Mouse (Mus musculus) cerebellum, postnatal 14 days (tissue): ENCODE results near the gene Prkci.
A peak's percentile ranks its signal among the peaks of the same experiment; 100 is the strongest.

Experiments used
- DNase-seq, 2 experiments: peaks; one replicate each; pipeline ENCODE4 v3.0.0; 2021; ENCODE audit warnings: mixed read lengths in 2 of 2

Gene Prkci

DNA sequence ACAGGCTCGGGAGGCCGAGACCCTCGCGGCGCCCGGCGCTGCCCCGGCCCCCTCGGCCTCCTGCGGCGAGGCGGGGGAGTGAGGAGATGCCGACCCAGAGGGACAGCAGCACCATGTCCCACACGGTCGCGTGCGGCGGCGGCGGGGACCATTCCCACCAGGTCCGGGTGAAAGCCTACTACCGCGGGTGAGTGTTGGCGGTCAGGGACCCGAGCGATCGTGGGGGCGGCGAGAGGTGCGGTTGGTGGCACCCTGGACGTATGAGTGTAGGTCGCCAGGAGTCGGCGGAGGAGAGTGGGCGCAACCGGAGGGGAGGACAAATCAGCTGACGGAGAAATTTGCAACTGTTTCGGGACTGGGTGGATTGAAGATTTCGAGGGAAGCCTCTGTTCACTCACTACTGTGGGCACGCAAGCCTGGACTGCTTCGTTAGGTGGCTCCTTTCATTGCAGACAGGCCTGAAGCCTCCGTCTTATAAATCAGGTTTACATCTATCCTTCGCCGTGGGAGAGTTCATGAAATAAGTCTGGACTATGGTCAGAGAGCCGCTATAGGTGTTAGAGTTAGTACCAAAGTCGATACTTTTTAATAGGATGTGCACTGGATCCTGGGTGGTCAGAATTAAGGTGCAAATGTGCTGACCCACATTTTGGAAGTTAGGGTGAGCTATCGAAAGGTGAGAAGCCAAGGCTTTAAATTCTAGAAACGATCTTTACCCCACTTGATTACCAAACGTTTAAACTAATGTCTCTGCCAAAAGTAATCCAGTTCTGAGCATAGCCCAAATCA is 546 bp downstream of the Prkci start:
- no peak for DNase-seq

GRCm38 (mm10) chr3:30996688-30997014 is 1.1 kb downstream of the Prkci start:
- DNase-seq: no peak

- DNase-seq: no peak
These were observed 4.0 kb downstream of the Prkci start for GRCm38 (mm10) chr3:30999401-31000017.

DNA sequence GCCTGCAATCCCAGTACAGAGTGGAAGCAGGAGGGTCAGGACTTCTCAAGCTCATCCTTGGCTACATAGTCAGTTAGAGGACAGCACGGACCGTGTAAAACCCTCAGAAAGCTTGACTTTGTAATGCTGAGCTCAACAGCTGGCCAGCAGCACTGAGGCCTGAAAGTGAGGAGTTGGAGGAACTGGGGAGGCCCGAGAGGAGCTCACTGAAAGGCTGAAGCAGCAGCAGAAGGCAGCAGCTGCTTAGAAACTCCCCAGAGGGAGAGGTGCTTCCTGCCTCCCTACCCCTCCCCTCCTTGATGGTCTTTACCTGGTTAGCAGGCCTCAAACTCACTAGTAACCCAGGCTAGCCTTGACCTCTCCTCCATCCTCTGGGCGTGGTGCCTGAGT is 4.5 kb downstream of the Prkci start:
- no peak for DNase-seq

- DNase-seq: no peak
These were observed 5.6 kb downstream of the Prkci start for GRCm38 (mm10) chr3:31001048-31001676.

- no peak for DNase-seq
These were observed 9.0 kb downstream of the Prkci start for GRCm38 (mm10) chr3:31004320-31005209.

GRCm38 (mm10) chr3:31014374-31014773 is 18.8 kb downstream of the Prkci start:
- DNase-seq: no peak

DNA sequence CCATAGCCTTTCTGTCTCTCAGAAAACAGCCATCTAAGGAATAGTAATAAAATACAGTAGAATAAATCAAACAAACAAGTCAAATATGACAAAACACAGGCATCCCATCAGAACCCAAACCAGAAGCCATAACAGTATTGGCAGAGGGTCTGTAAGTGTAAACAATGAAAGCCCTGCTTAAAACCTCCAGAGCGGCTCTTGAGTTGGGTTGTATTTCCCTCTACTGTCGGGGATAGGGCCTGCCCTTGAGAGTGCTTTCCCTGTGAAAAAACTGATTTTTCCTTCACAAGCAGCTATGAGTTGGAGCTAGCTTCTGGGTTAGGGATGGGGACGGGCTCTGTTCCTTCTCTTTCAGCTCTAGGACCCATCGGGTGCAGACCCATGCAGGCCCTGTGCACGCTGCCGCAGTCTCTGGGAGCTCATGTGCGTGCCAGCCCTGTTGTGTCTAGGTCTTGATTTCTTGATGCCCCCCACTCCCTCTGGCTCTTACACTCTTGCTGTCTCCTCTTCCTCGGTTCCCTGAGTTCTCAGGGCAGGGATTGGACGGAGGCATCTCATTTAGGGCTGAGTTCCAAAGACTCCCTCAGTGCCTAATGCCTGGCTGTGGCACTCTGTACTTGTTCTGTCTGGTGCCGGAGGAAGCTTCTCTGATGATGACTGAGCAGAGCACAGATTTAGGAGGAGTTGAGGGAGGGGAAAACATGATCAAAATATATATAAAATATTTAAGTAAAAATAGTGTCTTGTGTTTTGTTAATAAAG is 20.3 kb downstream of the Prkci start:
- DNase-seq: peak; percentile 13 to 30

GRCm38 (mm10) chr3:31016594-31017196 is 21.1 kb downstream of the Prkci start:
- DNase-seq: peak in 1 of 2 experiments; percentile 18

DNA sequence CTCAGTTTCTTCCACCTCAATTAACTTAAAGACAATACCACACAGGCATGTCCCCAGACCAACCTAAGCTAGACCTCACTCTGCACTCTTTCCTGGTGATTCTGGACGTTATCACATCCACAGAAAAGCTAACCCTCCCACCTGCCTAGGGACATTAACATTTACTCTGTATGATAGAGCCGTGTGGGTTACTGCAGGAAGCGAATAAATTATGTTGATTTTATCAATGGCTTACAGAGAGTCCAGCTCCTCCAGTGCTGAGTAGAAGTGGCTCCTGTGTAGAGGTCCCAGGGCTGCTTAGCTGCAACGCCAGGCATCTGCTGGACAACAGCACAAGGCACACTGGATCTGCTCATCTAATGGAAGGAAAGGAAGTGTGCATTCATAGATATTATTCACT is 22.1 kb downstream of the Prkci start:
- DNase-seq: no peak

DNA sequence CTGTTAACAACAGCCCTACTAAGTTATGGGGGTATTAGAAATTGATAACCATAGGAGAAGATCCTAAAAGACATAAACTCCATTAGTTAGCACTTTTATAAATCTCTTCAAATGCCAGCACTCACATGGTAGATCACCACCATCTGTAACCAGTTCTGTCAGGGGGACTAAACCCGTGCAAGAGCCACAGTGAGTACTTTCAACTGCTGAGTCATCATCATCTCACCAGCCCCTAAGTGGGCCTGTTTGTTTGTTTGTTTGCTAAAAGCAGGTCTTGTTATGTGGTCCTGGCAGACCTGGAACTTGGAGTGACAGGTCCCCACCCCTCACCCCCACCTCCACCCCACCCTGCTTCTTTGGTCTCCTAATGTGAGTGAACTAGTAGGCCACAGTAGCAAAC is 23.7 kb downstream of the Prkci start:
- DNase-seq: no peak

- DNase-seq: no peak
These were observed 24.4 kb downstream of the Prkci start for GRCm38 (mm10) chr3:31019793-31020447.

GRCm38 (mm10) chr3:31020656-31021055 is 25.1 kb downstream of the Prkci start:
- DNase-seq: no peak

DNA sequence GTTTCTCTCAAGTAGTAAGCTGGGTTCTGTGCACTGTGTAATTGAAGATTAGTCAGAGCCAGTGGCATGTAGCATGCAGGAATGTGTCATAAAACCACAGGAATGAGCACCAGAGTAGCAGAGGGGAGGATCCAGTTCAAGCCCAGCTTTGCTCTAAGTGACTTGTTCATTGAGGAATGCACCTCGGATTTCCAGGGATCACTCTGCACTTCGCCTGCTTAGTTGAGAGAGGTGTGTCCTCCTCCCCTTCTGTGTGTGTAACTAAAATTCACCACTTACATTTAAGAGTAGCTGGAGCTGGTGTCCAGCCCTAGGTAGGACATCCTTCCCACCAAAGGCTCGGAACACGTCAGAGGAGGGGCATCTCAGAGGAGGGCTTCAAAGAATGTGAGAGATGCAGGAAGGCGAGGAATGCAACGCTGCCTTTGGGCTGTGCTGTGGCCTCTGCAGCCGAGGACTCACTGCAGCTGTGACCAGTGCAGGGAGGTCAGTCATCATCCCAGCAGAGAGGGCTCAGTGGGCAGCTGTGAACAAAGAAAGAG is 27.4 kb downstream of the Prkci start:
- no peak for DNase-seq

- no peak for DNase-seq
These were observed 32.2 kb downstream of the Prkci start for GRCm38 (mm10) chr3:31027718-31028117.

- DNase-seq: peak; percentile 53 to 57
These were observed 36.1 kb downstream of the Prkci start for GRCm38 (mm10) chr3:31031621-31032020.

- no peak for DNase-seq
These were observed 38.1 kb downstream of the Prkci start for GRCm38 (mm10) chr3:31033644-31034043.

GRCm38 (mm10) chr3:31037851-31038250 is 42.3 kb downstream of the Prkci start:
- no peak for DNase-seq

- no peak for DNase-seq
These were observed 43.1 kb downstream of the Prkci start for GRCm38 (mm10) chr3:31038689-31039088.

- DNase-seq: no peak
These were observed 47.4 kb downstream of the Prkci start for GRCm38 (mm10) chr3:31042992-31043391.

GRCm38 (mm10) chr3:31047263-31047662 is 51.7 kb downstream of the Prkci start:
- DNase-seq: peak; percentile 14 to 15
